ENCODE assay signal across 8 mouse cellular contexts in the genomic region with DNA sequence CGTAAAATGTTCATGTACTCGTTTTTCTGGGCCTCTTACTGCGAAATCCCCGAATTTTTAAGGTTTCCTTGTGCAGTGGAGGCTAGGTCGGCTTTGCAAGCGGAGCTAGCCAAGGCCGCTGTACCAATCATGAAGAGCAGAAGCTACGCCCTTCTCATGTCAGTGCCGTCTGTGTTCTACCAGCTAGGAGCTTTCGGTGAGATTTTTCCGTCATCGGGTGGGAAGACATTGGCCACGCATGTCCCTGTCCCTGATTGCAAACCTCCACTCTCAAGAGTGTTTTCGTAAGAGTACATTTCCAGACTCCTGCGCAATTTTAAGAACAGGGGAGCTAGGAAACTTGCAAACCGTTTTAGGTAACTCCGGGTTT. TPM values are rescaled to one million over a fixed set of nuclear protein-coding genes. Genes with fewer than 3 reads are reported as not detected.
A peak's percentile ranks its signal among the peaks of the same experiment; 100 is the strongest.
DNase-seq lines count a peak whose midpoint lies in the region; ATAC-seq and TF ChIP-seq lines count a peak whose summit lies in the region.

No protein-coding gene starts in this region.

- H3K4me1 ChIP-seq in heart, embryonic 14.5 days (ENCODE audit: control insufficient read depth in 2 of 2, insufficient read depth in 2 of 2, low read length in 2 of 2) = peaks cover 0 to 22% of the 10 kb centered on the region in 2 experiments; a peak in 2 of 4 replicates
- H3K4me1 ChIP-seq in liver, postnatal 0 days (ENCODE audit: insufficient read depth) = peaks cover 13% of the 10 kb centered on the region
- H3K4me1 ChIP-seq in neural tube, embryonic 11.5 days (ENCODE audit: control insufficient read depth, insufficient read depth, low read length) = peaks cover 7% of the 10 kb centered on the region

- WGBS in heart, embryonic 14.5 days = 1% methylated on average over 17 of the region's 17 CpGs
- 2% methylated on average over 17 of the region's 17 CpGs for WGBS in liver, postnatal 0 days (ENCODE audit: insufficient replicate concordance)
- under 1% methylated on average over 17 of the region's 17 CpGs for WGBS in neural tube, embryonic 11.5 days

- H3K4me2 ChIP-seq in heart, embryonic 14.5 days (ENCODE audit: low read length) = peak overlapping the region; percentile 76
- H3K4me2 ChIP-seq in liver, postnatal 0 days (ENCODE audit: low read depth, low read length) = peak overlapping the region; percentile 84
- H3K4me2 ChIP-seq in neural tube, embryonic 11.5 days (ENCODE audit: low read depth) = peak overlapping the region; percentile 56

- no peaks in the 10 kb centered on the region for H3K27me3 ChIP-seq in heart, embryonic 14.5 days (ENCODE audit: control insufficient read depth, insufficient read depth, low read length)
- H3K27me3 ChIP-seq in liver, postnatal 0 days (ENCODE audit: insufficient read depth, low read length) = no peaks in the 10 kb centered on the region
- no peaks in the 10 kb centered on the region for H3K27me3 ChIP-seq in neural tube, embryonic 11.5 days (ENCODE audit: control insufficient read depth, insufficient read depth, low read length)

- no peaks in the 10 kb centered on the region for H3K36me3 ChIP-seq in heart, embryonic 14.5 days (ENCODE audit: control insufficient read depth, insufficient read depth, low read length)
- no peaks in the 10 kb centered on the region for H3K36me3 ChIP-seq in liver, postnatal 0 days (replicated peaks; ENCODE audit: insufficient read depth, low read length)
- no peaks in the 10 kb centered on the region for H3K36me3 ChIP-seq in neural tube, embryonic 11.5 days (ENCODE audit: control insufficient read depth, insufficient read depth, low read length)

- peak; percentile 25; the same call in 1 of the 2 replicates for ATAC-seq in heart, embryonic 14.5 days (ENCODE audit: insufficient number of reproducible peaks, insufficient read depth, low FRiP score, low read depth)
- ATAC-seq in liver, postnatal 0 days = peak; percentile 43
- peak; percentile 37 for ATAC-seq in neural tube, embryonic 11.5 days (ENCODE audit: insufficient read depth, low FRiP score, low TSS enrichment)

- H3K9me3 ChIP-seq in heart, embryonic 14.5 days (ENCODE audit: control insufficient read depth, low read length) = no peaks in the 10 kb centered on the region
- no peaks in the 10 kb centered on the region for H3K9me3 ChIP-seq in liver, postnatal 0 days (ENCODE audit: low read length)
- no peaks in the 10 kb centered on the region for H3K9me3 ChIP-seq in neural tube, embryonic 11.5 days (ENCODE audit: control insufficient read depth, low read length)

- TF ChIP-seq CTCF in liver, postnatal 0 days (IDR thresholded peaks at IDR 0.05; ENCODE audit: low read depth) = no peak

- peak; percentile 69 for DNase-seq in 3T3-L1 (ENCODE audit: low read depth, low spot score)
- peak; percentile 72 for DNase-seq in MN1 (ENCODE audit: low spot score)
- DNase-seq in embryo, embryonic 11 days = peak; percentile 60
- DNase-seq in kidney, postnatal 14 days = peak; percentile 57
- peak; percentile 56 for DNase-seq in liver, postnatal 0 days
- peak; percentile 57 for DNase-seq in neural tube, embryonic 11.5 days (ENCODE audit: low spot score)
- DNase-seq in thymus, postnatal 0 days (ENCODE audit: low spot score) = peak; percentile 66

- peak overlapping the region; percentile 75 for H3K9ac ChIP-seq in heart, embryonic 14.5 days (ENCODE audit: low read length)
- H3K9ac ChIP-seq in liver, postnatal 0 days (replicated peaks) = peak overlapping the region; percentile 73
- peak overlapping the region; percentile 53 for H3K9ac ChIP-seq in neural tube, embryonic 11.5 days (ENCODE audit: low read length)

- peak overlapping the region; percentile 59 to 99 for H3K4me3 ChIP-seq in heart, embryonic 14.5 days (ENCODE audit: control insufficient read depth in 1 of 2, insufficient read depth in 1 of 2, low read depth in 1 of 2, low read length in 2 of 2)
- peak overlapping the region; percentile 64 for H3K4me3 ChIP-seq in liver, postnatal 0 days (ENCODE audit: low read depth, low read length)
- H3K4me3 ChIP-seq in neural tube, embryonic 11.5 days (ENCODE audit: low read depth, low read length) = peak overlapping the region; percentile 79

- peak overlapping the region; percentile 96 to 98 for H3K27ac ChIP-seq in heart, embryonic 14.5 days (replicated peaks in 1 of 2; ENCODE audit: control insufficient read depth in 1 of 2, insufficient read depth in 1 of 2, low read depth in 2 of 2, low read length in 2 of 2)
- peak overlapping the region; percentile 95 for H3K27ac ChIP-seq in liver, postnatal 0 days (ENCODE audit: low read depth)
- peak overlapping the region; percentile 67 for H3K27ac ChIP-seq in neural tube, embryonic 11.5 days (ENCODE audit: low read depth, low read length)

- TF ChIP-seq EP300 in liver, postnatal 0 days (IDR thresholded peaks at IDR 0.05; ENCODE audit: low read depth) = no peak

RNA-seq across cellular contexts. Expression of a gene that starts 0.6 kb away (rescaled TPM):
- polyA plus RNA-seq in heart, embryonic 14.5 days (2014; fragmentation: Nextera tagmentation; extraction: Ambion mirVana) = 46.2 and 48.2 TPM in 2 replicates
- 21.0 and 22.2 TPM in 2 replicates for polyA plus RNA-seq in liver, postnatal 0 days (2015; fragmentation: Nextera tagmentation; extraction: Ambion mirVana)
- polyA plus RNA-seq in neural tube, embryonic 11.5 days (2014; fragmentation: Nextera tagmentation; extraction: Ambion mirVana) = 52.4 and 56.3 TPM in 2 replicates
- 46.7 and 47.3 TPM in 2 replicates for polyA plus RNA-seq in thymus, postnatal 0 days (2015; fragmentation: Nextera tagmentation; extraction: Ambion mirVana)

RNA-seq across cellular contexts. Expression of a gene that starts 50.4 kb away (rescaled TPM):
- polyA plus RNA-seq in heart, embryonic 14.5 days (2014; fragmentation: Nextera tagmentation; extraction: Ambion mirVana) = 50.9 and 56.0 TPM in 2 replicates
- 11.9 and 12.4 TPM in 2 replicates for polyA plus RNA-seq in liver, postnatal 0 days (2015; fragmentation: Nextera tagmentation; extraction: Ambion mirVana)
- 48.1 and 52.4 TPM in 2 replicates for polyA plus RNA-seq in neural tube, embryonic 11.5 days (2014; fragmentation: Nextera tagmentation; extraction: Ambion mirVana)
- polyA plus RNA-seq in thymus, postnatal 0 days (2015; fragmentation: Nextera tagmentation; extraction: Ambion mirVana) = 33.6 and 33.7 TPM in 2 replicates

Comparison
In these comparisons a context has a peak if more than half of its experiments do, and no peak if none do; other contexts are left out.
1. Peak in every context shown above with its lines: DNase-seq, ATAC-seq, H3K4me3 ChIP-seq and H3K27ac ChIP-seq.